Mouse (Mus musculus) layer of hippocampus, postnatal 10 days (tissue): ENCODE measurements around the gene Kcnq1. TPM values are rescaled to one million over a fixed set of nuclear protein-coding genes. Genes with fewer than 3 reads are reported as not detected.

Experiments
- DNase-seq, 2 experiments: peaks; one replicate each; pipeline ENCODE4 v3.0.0; 2021; ENCODE audit warnings: low spot score in 2 of 2
- total RNA-seq, 2 experiments: library from RNA; stranded (reverse); gene quantifications; 2 replicates each; pipeline ENCODE4 v1.2.3; 2021

Gene Kcnq1
- total RNA-seq, 2 experiments from 2014 or later = 1.0 to 2.3 TPM

GRCm38 (mm10) chr7:143265386-143265785, 159.2 kb downstream of the Kcnq1 start:
- DNase-seq = no peak

DNA sequence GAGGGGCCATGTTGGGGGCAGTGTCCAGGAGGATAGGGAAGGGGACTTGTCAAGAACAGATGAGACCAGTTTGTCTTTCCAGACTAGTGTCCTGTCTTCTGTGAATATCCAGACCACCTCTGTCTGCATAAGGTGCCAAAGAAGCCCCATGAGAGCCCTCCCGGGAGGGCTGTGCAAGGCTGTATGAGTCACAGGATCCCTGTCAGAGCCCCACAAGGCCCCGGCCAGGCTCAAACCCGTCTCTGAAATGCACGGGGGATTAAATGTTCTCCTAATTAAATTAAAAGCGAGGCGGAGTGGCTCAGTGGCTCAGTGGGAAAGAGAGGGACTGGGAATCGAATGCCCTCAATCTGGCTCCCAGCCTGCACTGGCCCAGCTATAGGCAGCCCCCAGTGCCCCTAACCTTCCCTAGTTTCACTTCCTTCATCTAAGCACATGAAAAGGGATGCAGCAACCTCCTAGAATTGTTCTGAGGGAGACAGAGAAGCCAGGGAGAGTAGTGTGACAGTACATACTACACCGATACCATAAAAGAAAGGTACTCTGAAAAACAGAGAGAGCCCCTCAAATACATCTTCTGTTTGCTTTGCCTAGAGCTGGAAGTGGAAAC, 159.8 kb downstream of the Kcnq1 start:
- no peak for DNase-seq

GRCm38 (mm10) chr7:143273747-143274146, 167.6 kb downstream of the Kcnq1 start:
- DNase-seq = no peak

- no peak for DNase-seq
These were observed 168.9 kb downstream of the Kcnq1 start for GRCm38 (mm10) chr7:143275030-143275429.

DNA sequence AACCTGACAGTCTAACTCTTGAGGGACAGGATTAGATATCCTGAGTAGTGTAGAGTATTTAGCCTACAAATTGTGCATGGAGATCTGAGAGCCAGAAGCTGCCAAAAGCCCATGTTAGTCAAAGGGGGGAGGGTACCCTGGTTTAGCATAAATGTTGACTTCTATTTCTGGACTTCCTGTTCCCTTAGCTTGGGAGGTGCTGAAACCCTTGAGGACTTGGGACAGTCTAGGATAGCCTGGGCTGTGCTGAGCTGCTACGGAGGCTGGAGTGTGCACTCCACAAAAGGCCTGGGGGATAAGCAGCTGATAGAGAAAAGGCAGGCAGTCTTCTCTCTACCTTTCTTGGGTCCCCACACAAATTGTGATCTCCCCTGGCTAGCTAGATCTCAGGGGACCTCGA, 177.5 kb downstream of the Kcnq1 start:
- no peak for DNase-seq

- DNase-seq = no peak
These were observed 178.7 kb downstream of the Kcnq1 start for GRCm38 (mm10) chr7:143284866-143285265.

DNA sequence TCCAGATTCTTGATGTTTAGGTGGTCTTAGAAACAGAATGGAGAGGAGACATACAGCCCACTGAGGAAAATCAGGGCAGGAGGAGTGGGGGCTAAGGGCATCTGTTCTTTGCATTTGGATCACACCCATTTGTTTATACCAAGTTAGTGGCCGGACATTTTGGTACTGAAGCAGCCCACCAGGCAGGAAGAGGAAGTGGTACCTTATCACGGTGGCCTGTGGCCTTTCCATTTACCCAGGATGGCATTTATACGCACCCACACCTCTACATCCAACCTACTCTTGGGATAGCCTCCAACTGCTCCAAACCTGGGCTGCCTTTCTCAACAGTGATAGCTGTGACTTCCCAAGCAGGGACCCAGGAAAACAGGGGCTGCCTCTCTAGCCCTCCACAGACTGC, 179.3 kb downstream of the Kcnq1 start:
- no peak for DNase-seq

DNA sequence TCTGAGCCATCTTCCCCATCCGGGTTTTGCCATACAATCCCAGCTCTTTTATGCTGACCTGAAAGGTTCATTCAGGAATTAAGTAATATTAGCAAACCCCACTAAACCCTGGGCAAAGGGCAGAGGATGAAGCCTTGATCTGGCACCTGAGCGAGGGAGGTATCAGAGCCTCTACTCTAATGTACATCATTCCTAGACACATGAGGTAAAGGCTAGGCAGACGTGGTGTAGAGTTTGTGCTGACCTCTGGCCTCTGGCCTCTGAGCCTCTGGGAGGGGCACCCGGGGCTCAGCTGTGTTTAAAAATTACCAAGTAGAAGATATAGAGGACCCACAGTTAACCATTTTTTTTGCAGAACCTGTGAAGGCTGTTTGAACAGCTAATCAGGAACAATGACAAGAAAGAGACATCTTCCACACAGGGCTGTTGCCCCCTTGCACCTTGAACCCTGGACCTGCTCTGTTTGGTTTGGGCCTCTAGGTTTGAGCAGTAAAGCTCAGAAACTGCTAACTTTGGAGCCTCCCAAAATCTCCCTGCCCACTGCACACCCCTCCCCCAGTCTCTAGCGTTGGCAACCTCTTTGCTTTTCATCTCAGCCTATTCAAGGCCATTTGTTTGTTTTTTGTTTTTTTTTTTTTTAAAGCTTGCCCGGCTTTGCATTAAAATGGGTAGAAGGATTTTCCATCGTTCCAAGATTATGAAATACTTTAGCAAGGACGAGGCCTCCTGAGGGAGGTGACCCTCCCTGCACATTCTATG, 180.5 kb downstream of the Kcnq1 start:
- no peak for DNase-seq

DNA sequence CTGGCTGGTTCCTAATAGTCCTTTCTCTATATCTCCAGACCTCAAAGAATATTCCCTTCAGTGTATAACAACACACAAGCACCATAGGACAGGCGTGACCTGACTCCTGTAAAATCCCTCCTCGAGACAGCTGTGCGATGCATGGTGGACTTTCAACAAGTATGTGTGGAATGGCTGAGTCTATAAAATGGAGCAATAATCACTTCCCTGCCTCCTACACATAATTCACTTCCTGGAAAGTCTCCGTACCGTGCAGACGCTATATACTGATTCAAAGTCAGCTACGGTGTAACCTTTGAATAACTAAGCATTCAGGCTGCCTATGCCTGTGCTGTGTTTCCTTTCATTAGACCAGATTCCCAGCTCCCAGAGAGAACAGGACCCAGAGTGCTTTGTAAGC, 182.0 kb downstream of the Kcnq1 start:
- DNase-seq = no peak

- DNase-seq = no peak
These were observed 183.1 kb downstream of the Kcnq1 start for GRCm38 (mm10) chr7:143289082-143289849.

GRCm38 (mm10) chr7:143294690-143295355, 188.7 kb downstream of the Kcnq1 start:
- peak in 1 of 2 experiments; percentile 28 for DNase-seq

GRCm38 (mm10) chr7:143295356-143296000, 189.3 kb downstream of the Kcnq1 start:
- DNase-seq = peak; percentile 30 to 36

DNA sequence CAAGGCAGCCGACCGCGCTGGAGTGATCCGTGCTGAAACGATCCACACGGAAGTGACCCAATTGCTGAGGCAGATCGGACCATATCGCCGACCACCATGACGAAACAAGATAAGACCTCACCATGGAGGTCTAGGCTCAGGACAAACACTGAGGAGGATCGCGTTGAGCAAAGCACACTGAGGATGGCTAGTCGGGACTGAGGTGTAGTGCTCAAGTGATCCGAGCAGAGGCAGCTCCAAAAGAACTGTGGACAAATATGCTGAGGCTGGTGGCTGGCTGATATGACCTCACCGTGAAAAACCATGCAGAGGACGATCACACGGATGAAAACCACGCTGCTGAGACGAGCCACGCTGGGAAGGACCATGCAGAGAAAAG, 189.8 kb downstream of the Kcnq1 start:
- DNase-seq = peak in 1 of 2 experiments; percentile 17

GRCm38 (mm10) chr7:143296384-143296801, 190.2 kb downstream of the Kcnq1 start:
- peak; percentile 87 to 89 for DNase-seq

- DNase-seq = no peak
These were observed 193.9 kb downstream of the Kcnq1 start for GRCm38 (mm10) chr7:143300037-143300436.

DNA sequence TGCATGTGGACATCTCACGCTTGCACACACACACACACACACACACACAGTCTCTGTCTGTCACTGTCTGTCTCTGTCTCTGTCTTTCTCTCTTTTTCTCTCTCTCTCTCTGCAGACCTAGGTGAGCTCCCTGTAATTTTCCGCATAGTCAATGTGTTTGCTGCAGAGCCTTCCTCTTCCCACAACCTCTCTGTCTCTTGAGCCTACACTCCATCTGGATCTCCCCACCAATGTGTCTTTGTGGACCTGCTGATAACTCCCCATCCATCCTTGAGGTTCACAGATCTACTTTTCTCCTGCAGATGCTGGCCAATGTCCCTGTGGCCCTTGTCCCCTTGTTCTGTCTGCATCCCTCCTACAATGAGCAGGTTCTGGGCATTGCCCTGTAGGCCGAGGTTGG, 194.5 kb downstream of the Kcnq1 start:
- no peak for DNase-seq

GRCm38 (mm10) chr7:143302156-143302555, 196.0 kb downstream of the Kcnq1 start:
- DNase-seq = no peak

DNA sequence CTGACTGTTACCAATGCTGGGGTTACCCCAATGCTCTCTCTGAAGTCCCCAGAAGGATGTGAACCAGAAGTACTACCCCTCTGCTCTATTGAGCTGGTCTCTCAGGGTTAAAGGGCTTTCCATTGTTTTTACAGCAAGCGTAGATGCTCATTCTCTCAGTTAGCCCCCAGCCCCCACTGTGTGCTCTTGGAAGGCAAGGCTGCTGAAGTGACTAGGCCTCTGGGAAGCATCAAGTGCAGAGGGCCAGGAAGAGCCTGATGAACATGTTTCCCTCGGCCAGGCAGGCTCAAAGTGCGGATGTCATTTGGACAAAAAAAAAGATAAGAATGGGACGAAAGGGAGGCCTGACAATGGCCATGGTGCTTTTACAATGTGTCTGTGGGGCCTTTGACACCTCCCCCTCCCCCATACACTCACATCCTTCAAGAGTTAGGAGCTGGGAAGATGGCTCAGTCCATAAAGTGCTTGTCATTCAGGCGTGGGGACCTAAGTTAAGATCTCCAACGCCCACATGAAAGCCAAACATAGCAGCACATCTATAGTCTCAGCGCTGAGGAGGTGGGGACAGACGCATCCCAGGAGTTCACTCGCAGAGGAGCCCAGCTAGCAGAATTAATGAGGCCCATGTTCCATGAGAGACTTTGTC, 196.6 kb downstream of the Kcnq1 start:
- no peak for DNase-seq

DNA sequence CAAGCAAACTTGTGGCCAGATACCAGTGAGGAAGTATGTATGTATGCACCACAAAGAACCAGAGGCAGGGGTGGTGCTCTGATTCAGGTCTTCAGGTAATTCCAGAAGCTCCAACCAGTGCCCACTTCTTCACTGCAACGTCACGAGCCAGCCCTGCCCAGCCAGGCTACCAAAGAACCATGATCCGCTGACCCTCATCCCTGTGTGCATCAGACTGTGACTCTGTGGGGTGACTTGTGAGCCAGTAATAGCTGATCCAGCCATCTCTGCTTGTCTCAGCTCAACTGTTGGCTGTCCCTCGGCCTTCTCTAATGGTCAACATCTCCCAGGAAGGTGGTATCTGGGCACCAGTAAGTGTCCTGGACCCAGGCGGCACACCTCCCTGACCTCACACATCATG, 197.4 kb downstream of the Kcnq1 start:
- no peak for DNase-seq

DNA sequence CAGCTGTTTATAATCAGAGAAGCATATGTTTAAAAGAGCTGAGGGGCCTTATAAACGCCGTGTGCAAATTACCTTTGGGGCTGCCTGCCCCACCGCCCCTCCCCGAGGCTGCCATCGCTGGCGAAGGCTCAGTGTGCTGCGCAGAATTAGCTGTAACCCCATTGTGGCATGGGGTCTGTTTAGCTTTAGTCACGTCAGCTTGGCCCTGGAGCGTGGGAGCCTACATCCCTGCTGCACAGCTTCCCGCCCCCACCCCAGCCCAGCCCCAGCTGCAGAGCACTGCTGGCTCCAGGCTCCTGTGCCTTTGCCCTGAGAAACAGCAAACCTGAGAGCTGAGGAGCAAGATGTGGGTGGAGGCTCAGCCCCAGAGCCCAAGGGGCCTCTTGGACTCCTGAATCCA, 199.6 kb downstream of the Kcnq1 start:
- DNase-seq = no peak

- no peak for DNase-seq
These were observed 201.8 kb downstream of the Kcnq1 start for GRCm38 (mm10) chr7:143308001-143308400.
